Mouse (Mus musculus) NIH3T3 (cell line): ENCODE results near the gene Rps8.

Experiments
- DNase-seq: peaks from one replicate; pipeline ENCODE4 v3.0.0-alpha.2; 2012; ENCODE audit warnings: low read depth

Gene Rps8

DNA sequence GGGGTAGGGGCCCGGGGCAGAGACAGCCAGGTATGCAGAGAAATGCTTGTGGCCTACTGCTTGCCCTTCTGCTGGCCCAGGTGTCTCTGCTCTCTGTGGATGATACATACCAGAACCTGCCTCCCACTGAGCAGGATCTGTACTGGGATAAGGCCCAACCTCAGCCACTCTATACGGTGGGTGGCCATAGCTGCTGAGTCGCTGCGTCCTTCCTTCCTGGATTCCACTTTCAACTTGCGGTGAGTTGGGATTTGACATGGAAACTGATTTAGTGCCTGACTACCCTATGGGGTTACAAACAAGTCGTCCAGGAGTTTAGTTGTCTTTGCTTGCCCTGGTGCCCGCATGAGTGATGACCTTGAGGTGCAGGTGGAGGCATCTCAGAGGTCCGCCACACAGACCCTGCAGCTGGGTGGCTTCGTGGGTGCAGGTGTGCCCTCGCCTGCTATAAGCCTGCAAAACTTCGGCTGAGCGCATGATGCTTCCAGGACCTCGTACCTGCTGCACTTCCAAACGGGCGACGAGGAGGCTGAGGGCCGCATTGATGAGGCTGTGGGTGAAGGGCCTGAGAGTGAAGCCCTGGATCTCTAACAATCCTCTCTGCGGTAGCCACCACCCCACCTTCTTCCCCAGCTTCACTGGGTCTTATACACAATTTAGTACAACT lies 7.9 kb downstream of the Rps8 start:
- DNase-seq = no peak

DNA sequence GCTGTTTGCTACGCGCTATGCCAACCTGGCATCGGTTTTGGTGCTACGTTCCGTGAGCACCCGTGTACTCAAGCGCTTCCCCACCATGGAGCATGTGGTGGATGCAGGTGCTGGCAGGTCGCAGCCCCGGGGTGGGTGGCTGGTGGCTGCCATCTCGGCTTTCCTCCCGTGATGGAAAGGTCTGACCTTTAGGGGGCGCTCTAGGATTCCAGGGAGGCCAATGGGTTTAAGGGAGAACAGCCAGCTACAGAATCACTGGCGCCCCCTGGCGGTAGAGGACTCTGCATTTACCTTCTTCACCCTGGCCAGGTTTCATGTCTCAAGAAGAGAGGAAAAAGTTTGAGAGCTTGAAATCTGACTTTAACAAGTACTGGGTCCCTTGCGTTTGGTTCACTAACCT lies 9.9 kb downstream of the Rps8 start:
- peak; percentile 87 for DNase-seq

DNA sequence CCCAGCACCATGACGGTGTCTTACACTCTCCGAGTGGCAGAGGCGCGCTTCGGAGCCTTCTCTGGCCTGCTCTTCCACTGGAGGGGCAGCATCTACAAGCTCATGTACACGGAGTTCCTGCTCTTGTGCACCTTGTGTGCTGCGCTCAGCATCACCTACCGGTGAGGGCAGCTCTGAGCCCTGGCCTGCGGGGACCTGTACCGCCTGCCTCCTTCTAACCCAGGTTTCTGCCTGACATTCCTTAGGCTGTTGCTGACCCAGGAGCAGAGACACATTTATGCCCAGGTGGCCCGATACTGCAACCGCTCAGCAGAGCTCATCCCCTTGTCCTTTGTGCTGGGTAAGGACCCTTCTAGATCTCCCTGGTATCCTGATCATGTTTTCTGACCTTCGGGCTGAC lies 10.8 kb downstream of the Rps8 start:
- DNase-seq = no peak

DNA sequence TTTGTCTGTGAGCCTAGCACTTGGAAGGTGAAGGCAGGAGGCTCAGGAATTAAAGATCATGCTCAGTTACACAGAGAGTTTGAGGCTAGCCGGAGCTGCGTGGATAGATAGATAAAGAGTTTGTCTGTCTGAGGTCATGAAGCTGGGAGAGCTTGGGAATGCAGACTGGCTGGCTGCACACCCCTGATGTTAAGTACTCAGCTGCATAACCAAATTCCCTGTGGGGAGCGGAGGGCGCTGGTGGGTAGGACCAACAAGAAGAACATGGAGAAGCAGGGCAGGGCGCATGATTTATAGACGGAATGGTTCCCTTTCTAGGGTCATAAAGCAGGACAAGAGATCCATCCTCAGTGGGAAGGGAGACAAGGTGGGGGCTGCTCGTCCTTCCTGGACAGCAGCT lies 13.0 kb downstream of the Rps8 start:
- DNase-seq = no peak

DNA sequence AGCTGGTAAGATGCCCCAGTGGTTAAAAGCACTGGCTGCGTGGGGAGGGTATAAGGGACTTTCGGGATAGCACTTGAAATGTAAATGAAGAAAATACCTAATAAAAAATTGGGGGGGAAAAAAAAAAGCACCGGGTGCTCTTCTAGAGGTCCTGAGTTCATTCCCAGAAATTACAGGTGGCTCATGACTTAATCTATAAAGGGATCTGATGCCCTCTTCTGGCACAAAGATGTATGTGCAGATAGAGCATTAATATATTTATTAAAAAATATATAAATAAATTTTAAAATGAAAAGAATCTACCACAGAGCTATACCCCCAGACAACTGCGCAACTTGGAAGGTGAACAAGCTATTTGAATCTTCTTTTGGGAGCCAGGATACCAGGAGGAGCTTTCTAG lies 15.4 kb downstream of the Rps8 start:
- peak; percentile 70 for DNase-seq

DNA sequence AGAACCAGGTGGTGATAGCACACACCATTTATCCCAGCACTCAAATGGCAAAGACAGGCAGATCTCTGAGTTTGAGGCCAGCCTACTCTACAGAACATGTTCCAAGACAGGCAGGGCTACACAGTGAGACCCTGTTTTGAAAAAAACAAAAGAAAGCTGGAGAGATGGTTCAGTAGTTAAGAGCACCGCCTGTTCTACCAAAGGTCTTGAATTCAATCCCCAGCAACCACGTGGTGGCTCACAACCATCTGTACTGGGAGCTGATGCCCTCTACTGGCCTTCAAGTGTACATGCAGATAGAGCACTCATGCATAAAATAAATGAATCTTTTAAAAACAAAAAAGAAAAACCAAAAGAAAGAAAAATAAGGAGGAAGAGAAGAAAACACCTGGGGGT lies 16.8 kb downstream of the Rps8 start:
- peak; percentile 83 for DNase-seq

DNA sequence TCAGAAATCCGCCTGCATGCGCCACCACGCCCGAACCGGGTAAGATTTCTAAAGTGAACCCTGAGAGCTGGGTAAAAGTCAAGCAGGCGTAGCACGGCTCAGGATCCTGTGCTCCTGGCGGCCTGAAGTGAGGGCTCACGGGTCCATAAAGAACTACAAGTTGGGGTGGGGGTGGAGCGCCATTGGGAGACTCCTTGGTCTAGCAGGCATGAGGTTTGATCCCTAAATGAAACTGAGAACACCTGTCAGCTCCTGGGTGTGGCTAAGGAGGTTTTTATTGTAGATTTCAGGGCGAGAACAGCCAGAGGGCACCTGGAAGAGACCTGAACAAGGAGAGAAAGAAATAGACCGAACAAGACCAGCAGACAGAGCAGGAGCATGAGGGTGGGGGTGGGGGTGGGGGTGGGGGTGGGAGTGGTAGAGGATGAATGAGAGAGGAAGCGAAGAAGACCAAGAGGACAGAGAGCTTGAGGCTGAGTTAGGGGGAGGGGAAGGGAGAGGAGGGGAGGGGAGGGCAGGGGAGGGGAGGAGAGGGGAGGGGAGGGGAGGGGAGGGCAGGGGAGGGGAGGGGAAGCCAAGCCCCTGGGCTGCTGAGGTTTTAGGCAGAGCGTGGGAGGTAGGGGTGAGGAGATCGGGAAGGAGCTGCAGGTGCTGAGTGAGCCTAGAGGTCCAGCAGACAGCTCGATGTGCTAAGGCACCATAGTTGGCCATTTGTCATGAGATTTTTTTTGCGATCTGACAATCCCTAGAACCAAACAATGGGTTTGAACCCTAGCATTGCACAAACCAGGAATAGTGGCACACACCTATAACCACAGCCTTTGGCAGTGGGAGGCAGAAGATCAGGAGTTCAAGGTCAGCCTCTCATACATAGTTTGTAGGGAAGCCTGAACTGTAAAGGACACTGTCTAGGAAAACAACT lies 17.5 kb downstream of the Rps8 start:
- no peak for DNase-seq

DNA sequence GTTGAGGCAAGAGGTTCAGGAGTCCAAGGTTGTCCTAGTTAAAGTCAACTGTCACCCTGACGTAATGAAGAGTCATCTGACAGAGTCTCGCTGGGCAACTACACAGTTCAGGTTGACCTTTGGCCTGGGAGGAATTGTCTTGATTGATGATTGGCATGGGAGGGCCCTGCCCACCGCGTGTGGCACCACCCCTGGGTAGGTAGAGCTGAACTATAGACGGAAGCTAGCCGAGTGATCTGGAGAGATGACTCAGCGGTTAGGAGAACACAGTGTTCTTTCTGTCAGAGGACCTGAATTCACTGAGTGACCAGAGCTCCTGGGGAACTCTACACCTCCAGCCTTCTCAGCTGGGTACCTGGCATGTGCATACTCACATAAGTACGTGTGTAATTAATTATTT lies 20.0 kb downstream of the Rps8 start:
- DNase-seq = no peak

DNA sequence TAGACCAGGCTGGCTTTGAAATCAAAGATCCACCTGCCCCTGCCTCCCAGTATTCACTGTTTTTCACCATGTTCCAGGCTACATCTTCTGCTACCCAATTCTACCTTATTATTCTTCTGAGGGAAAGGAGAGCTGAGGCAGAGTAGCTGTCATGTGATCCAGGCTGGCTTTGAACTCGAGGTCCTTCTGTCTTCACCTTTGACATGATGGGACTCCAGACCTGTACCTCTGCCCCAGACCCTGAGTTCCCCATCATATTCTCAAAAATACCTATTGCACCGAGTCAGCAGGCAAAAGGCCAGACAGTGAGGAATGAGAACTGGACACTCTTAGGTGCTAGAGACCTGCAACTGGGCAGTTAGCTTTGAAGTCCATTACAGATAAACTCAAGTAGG lies 21.4 kb downstream of the Rps8 start:
- DNase-seq = no peak

DNA sequence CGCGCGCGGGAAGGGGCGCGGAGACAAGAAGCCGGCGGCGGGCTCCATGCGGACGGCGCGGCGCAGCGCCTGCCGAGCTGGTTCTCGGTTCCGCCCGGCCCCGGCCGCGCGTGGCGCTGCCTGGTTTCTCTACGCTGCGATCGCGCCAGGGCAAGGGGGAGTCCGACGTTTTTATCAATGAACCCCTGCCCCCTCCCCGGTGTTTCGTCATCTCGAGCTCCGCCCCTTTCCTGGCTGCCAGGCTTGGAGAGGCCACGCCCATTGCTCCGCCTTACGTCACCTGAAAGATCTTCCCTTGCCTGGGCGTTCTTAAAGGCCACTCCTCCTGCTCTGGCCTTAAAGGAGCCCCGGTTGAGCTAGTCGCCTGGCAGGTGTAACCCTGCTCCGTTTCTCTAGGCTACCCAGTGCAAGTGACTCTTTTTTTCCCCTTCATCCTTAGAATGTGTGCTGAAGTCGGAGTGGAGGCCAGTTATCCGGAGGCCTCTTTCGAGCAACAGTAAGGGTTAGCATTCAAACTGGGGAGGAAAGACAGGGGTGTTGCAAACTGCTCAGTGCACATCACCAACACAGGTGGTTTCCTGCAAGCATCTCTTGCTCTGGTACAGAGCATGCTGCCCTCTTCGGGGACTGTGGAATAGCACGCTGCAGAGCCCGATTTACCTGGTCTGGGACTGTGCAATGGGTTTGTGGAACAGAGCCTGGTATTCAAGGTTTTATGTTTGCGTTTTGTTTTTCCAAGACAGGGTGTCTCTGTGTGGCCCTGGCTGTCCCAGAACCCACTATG lies 22.0 kb downstream of the Rps8 start, which contains the start of gene Plk3:
Plk3 (minus strand) TSS at position 147 of the 784 bp plus-strand sequence.
- DNase-seq = peak; percentile 99

DNA sequence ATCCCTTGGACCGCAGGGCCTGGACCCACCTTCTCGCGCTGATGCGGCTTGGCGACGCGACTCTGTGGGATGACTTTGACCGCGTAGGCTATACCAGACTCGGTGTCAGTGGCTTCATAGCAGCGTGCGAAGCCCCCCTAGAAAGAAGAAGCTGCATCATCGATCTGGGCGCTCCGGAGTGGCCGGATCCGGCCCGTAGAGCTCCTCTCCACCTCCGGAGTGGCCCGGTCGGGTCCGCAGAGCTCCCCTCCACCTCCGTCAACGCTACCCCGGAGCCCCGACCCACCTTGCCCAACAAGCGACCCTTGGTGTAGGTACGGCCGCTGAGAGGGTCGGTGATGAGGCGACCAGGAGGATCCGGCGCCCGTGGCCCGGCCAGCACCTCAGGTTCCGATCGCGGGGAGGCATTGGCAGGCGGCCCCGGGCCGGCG lies 22.7 kb downstream of the Rps8 start:
- peak; percentile 42 for DNase-seq

DNA sequence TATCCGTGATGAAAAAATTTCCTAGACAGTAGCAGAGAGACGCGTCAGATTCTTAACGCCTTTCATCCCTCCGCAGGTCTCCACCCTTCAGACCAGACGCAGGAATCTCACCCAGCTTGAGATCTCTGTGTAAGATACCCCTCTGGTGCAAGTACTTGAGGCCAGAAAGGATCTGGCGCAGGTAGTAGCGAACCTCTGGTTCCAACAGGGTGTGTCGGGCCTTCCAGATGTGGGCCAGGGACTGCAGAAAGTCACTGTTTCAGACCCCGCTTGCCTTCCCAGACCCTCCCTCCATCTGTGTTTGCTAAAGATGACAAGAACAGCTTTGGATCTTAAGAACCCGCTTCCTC lies 23.3 kb downstream of the Rps8 start:
- no peak for DNase-seq

DNA sequence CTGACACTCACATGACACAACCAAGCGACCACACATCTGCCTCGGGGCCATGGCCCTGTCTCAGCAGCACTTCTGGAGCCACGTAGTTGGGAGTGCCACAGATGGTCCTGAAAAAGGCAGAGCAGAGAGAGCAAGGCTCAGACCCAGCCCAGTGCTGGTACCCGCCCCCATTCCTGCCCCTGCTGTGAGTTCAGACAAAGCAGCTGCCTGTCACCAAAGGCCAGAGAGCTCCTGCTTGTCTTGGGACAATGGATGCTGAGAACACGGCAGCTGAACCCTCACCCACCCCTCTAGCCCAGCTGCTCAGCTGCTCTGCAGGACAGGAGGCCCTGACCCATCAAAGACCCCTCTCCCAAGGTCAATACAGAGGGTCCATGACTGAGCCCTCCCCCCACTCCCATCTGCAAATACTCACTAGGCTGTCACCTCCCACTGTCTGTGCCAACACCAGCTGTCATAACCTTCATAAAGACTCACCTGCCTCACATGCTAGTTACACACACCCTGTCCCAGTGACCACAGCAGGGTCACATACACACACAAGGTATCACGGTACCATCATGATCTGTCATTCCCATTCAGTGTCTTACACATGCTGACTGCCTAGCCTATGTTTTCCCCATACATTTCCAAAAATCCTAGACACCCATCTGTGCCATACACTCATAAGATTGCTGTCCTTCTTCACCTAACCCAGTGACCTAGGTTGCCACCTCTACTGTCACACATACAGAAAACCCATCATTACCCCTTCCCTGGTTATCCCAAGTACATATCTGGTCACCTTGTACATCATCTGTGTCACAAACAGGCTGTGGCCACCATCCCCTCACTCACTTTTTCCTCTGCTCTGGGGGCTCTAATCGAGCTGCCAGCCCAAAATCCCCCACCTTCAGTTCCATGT lies 23.9 kb downstream of the Rps8 start:
- DNase-seq = no peak

DNA sequence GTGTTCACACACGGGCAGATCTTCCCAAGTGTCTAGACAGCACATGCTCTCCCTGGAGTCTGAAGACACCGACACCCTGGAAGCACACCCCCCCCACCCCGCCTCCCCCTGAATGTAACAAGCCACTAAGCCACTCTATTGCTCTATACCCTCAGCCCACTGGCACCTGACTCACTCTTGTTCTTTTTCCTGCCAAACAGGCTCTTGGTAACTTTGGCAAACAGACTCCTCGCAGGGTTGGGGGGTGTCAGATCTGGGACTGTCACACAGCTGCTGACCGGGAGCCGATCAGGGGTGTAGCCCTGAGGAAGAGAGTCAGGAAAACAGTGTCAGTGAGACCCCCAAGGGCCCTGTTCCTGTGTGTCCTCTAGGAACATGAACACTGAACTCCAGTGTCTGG lies 24.8 kb downstream of the Rps8 start:
- no peak for DNase-seq

DNA sequence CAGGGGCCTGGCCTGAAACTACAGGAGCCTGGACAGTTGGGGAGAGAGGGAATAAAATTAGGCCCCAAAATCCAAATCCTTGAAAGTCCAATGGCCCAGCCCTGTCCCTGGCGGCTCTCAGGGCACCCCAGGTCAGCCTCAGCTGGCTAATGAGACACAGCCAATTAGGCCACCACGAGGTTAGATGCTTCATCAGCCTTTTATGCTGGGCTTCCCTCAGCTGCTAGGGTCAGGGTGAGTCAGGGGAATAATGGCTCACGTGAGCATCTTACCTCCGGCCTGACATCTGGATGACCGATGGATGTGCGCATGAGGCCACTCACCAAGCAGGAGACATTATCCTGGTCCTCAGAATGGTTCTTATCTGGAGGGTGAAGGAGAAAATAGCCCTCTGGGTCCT lies 25.3 kb downstream of the Rps8 start:
- DNase-seq = no peak

DNA sequence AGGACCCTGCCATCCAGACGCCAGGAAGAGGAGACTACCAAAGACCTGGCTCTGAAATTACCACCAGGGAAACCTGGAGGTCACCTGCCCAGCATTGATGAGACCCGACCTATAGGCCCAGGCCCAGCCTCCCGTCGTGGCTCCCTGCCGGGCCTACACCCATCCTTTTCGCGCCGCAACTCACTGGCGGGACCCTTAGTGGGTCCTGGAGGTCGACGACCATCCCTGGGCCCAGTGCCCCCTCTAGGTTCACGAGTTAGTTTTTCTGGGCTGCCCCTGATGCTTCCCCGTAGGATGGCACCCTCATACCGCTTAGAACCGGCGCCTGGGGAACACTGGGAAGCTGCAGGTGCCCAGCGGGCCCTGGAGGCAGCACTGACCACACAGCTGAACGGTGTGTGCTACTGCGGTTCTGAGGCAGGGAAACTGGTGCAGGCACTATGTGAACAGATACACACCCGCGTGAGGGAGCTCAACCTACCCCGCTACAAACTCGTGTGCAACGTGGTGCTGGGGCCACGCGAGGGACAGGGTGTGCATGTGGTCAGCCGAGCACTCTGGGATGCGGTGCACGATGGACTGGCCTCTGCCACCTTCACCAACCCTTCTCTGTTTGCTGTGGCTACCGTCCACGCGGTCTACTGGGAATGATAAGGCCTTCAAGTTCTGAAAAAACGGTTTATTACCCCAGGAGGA lies 27.9 kb downstream of the Rps8 start:
- DNase-seq = no peak

DNA sequence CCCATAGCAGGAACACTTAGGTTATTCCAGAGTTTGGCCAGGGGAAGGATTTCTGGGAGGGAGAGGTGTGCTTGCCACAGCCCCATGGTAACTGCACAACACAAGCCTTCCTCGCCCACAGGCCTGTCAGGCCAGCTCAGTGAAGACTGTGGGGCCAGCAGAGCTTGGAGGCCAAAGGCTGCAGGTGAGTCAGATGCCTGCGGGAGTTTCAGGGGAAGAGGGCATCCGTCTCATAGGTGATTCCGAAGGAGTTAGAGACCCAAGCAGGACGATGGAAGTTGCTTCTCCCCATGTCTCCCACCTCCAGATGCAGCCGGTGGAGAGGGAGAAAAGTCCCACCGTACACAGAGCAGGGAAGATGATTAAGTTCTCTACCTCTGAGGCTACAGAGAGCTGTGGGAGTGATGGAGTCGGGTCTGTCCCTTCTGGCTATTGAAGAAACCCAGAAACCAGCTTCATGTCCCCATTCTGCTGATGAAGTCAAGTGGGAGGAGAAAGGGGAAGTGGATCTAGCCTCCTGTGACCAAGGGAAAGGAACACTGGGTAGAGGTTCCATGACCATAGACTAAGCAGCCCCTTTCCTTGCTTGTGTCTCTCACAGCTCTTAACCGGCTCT lies 29.3 kb downstream of the Rps8 start, which contains the start of gene Tctex1d4:
Tctex1d4 (plus strand) TSS at position 120 of the 616 bp plus-strand sequence.
- DNase-seq = peak; percentile 70

DNA sequence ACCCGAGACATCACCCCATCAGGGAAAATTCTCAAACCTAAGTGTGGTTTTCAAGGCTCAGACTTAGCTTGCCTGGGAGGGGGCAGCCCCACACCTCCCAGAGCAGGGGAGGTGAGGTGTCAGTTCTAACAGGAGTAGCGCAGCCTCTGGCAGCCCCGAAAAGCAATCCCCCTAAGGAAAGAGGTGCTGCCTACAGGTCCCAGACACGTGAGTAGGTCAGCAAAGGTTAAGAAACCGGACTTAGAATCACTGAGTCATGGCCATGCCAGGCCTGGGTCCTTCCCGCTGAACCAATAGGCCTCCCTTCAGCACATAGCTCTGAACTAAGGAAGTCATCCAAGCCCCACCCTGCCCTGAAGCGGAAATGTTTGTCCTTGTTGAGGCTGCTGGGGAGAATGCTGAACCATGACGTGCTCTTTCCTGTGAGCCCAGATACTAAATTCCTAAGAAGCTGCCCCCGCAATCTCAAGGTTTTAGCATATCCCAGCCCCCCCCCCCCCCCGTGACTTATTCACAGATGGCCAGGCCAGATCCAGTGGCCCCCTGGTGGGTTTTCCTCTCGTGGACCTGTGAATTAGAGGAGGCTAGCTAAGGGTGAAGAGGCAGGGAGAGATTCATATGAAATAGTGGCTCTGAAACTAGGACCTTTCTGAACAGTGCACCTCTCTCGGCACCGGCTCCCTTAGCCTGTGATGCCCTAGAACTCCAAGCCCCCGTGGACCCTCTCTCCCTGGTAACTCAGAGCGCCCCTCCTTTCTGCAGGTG lies 30.0 kb downstream of the Rps8 start:
- peak; percentile 97 for DNase-seq

DNA sequence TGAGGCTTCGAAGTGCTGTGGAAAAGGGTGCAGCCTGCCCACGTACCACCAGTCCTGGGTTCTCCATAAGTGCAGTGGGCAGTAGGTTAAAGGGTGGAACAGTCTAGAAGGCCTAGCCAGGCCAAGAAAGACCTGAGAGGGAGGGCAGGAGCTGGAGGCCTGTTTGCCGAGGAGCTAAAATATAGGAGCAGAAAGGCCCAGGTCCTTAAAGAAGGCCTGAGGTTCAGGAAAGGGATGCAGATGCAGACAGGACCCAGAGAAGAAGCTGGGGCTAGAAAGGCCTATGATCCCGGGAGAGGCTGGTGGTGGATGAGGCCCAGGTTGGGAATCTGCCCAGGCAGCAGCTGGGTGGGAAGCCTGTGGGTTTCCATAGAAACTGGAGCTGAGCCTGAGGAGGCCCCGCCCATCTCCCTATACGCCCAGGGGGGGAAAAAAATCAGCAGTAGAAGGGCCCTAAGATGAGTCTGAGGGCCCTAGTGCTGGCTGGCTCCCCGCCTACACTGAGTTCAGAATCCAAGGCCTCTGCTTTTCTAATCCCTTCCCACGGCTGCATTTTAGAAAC lies 30.6 kb downstream of the Rps8 start, which contains the start of gene Btbd19:
Btbd19 (minus strand) TSS at position 378 of the 562 bp plus-strand sequence.
- peak; percentile 98 for DNase-seq
